Mouse (Mus musculus): ENCODE results near the gene Olfr1195.
"Not testable (repeated sequence)": the region's sequence is repeated elsewhere in the genome, so short reads cannot be mapped to it uniquely, and the experiment has no call there.

The Olfr1195 gene

DNA sequence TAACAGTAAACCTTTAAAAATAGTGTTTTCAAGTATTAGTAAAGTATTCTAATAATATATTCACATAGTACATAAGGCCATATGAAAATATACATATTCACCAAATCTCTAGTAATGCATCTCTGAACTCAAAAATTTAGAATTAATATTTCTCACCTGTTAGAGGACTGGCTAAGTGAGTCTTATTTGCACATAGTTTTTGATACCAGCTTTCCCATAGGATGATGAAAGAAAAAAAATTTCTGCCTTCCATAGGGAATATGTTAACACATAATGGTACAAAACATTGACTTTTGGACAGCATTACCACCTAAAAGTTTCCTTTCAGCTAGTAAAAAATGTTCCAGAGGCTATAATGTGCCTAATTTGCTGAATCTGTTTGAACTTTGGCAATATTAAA is at the start of gene Olfr1195:
TSS of gene Olfr1195 (minus strand) at position 101 of the 400 bp plus-strand sequence.
- no peak for DNase-seq

DNA sequence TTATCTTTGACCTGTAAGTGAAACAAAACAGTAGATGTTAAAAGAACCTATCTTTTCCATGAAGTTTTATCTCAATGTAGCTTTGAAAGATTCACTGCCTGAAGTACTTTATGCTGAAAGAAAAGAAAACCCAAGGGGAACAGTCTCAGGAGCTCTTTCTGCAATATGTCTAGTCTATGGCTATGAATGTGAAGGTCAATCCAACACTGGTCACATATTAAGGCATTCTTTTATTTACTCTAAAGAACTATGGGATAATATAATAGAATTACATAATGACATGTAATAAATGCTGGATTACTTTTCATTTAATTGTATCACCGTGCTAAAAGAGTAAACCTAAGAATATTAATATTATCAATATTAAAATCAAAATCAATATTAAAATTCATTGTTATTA is 43.3 kb upstream of the Olfr1195 start, which contains the start of gene Olfr1197:
TSS of gene Olfr1197 (minus strand) at position 101 of the 400 bp plus-strand sequence.
- no peak for DNase-seq

DNA sequence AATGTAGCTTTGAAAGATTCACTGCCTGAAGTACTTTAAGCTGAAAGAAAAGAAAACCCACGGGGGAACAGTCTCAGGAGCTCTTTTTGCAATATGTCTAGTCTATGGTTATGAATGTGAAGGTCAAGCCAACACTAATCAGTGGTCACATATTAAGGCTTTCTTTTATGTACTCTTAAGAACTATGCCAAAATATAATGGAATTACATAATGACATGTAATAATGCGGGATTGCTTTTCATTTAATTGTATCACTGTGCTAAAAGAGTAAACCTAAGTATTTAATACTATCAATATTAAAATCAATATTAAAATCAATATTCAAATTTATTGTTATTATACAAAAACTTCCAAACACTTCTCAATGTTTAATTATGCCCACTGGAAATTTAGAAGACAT is 15.5 kb upstream of the Olfr1195 start, which contains the start of gene Olfr1196:
TSS of gene Olfr1196 (minus strand) at position 101 of the 400 bp plus-strand sequence.
- no peak for DNase-seq

DNA sequence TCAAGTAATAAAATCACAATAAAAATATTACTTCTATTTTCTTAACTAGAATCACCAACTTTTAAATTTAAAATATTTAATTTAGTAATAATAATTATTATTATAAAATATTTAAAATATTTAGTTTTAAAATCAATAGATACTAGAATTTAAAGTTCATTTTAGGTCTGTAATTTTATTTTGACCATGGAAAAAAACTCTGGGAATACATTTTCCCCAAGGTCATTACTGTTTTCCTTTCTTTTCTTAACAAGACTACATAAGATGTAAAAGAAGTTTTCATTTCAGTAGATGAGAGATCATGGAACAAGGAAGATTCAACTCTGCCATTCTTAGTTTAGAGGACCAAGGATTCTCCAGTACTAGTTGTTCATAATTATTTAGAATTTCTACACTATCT is 13.7 kb downstream of the Olfr1195 start, which contains the start of gene Olfr1193:
TSS of gene Olfr1193 (plus strand) at position 301 of the 400 bp plus-strand sequence.
- not testable (repeated sequence) for DNase-seq

DNA sequence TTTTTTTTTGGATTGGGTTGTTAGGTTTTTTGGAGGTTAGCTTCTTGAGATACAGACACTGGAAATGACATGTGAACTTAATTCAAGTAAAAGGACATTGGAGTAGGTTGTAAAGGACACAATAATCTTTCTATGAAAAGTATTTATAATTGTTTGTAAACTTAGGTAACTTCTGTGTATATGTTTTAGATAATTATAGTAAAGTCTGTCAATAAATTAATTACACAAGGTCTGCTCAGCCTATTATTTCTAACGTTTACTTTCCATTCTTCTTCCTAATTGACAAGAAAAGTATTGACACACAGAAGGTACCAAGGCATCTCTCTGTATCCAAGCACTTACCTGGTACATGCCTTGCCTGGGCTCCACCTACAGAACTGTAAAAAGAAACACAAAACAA is 40.8 kb downstream of the Olfr1195 start, which contains the start of gene Olfr1192-ps1:
TSS of gene Olfr1192-ps1 (plus strand) at position 301 of the 400 bp plus-strand sequence.
- DNase-seq = no peak

DNA sequence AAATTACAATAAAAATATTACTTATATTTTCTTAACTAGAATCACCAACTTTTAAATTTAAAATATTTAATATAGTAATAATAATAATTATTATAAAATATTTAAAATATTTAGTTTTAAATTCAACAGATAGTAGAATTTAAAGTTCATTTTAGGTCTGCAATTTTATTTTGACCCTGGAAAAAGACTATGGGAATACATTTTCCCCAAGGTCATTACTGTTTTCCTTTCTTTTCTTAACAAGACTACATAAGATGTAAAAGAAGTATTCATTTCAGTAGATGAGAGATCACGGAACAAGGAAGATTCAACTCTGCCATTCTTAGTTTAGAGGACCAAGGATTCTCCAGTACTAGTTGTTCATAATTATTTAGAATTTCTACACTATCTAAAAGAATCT is 48.7 kb downstream of the Olfr1195 start, which contains the start of gene Olfr1191-ps1:
TSS of gene Olfr1191-ps1 (plus strand) at position 301 of the 400 bp plus-strand sequence.
- not testable (repeated sequence) for DNase-seq
